Mouse (Mus musculus): ENCODE measurements around the gene Mybph. TPM values are rescaled to one million over a fixed set of nuclear protein-coding genes. Genes with fewer than 3 reads are reported as not detected.

Gene Mybph
- polyA plus RNA-seq, 1 experiment from 2014 or later, result 3.5 TPM

DNA sequence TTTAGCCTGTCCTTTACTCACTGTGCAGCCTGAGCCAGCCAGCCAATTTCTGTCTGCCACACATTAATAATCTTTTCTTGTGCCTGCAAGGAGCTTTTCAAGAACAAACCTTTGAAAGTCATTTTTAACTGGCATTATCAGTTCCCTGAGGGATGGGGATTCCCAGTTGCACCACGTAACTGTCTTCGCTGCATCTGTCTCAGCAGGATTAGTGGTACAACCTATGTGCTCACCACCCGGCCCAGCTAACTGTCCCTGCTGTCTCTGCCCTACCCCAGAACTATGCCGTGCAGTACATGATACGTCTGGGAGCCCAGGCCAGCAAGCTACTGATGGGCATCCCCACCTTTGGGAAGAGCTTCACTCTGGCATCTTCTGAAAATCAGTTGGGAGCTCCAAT lies 5.0 kb upstream of the Mybph start:
- Histone ChIP-seq H3K27ac (replicated peaks) (no peak overlapping the region), H3K4me3 (replicated peaks) (no peak overlapping the region), H3K4me2 (no peak overlapping the region), H3K27me3 (peaks cover 22% of the 10 kb centered on the region), H3K36me3 (replicated peaks) (no peaks in the 10 kb centered on the region), H3K4me1 (replicated peaks) (no peaks in the 10 kb centered on the region), H3K9me3 (replicated peaks) (no peaks in the 10 kb centered on the region), H3K9ac (no peak overlapping the region)
- no peak for ATAC-seq (ENCODE audit: insufficient read depth)
- WGBS (ENCODE audit: insufficient replicate concordance), result 59% methylated on average over 5 of the region's 5 CpGs

DNA sequence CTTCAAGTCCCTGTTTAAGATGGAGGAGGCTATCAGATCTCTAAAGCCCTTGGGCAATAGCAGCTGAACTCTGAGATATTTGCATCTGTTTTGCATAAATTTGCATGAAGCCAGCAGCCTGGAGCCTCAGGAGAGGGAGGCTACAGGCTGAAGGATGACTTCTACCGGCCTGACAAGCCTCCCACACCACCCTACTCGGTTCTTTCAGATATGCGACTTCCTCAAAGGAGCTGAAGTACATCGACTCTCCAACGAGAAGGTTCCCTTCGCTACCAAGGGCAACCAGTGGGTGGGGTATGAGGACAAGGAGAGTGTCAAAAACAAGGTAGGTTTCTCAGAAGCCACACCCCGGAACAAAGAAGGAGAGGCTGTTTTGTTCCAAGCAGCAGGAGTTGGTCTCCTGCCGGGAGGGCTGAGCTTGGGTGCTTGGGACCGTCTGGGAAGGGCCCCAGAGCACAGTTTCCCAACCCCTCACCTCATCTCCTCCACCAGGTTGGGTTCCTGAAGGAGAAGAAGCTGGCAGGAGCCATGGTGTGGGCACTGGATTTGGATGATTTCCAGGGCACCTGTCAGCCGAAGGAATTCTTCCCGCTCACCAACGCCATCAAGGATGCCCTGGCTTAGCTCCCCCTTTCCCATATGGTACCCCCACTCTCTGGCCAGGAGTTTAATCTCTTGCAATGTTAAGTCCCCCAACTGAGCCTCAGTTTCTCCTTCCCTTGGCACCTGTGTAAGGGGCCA lies 4.1 kb upstream of the Mybph start:
- no peak for ATAC-seq (ENCODE audit: insufficient read depth)
- H3K4me1 ChIP-seq (replicated peaks), result no peaks in the 10 kb centered on the region
- peak overlapping the region; percentile 13; the same call in 1 of the 2 replicates for H3K4me2 ChIP-seq
- no peak overlapping the region for H3K9ac ChIP-seq
- no peaks in the 10 kb centered on the region for H3K36me3 ChIP-seq (replicated peaks)
- no peaks in the 10 kb centered on the region for H3K9me3 ChIP-seq (replicated peaks)
- 17% methylated on average over 12 of the region's 12 CpGs for WGBS (ENCODE audit: insufficient replicate concordance)
- no peak overlapping the region for H3K4me3 ChIP-seq (replicated peaks)
- peaks cover 22% of the 10 kb centered on the region for H3K27me3 ChIP-seq
- no peak overlapping the region for H3K27ac ChIP-seq (replicated peaks)

DNA sequence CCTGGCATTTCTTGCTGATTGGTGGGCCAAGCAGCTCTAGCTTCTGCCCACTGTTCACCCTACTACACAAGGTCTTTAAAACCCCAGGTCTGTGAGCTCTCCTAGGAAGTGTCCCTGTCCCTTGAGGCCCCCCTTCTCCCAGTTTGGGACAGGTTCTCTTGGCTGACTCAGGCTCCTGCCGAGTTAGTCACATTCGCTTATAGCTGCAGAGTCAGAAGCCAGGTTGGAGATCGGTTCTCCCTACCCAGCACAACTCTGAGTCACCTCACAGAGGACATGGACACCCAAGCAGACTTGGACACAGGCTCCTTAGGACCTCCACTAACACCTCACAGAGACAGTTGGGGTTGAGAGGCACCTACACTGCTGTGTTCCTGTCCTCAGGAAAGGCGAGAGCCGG lies 2.1 kb upstream of the Mybph start:
- Histone ChIP-seq H3K4me1 (replicated peaks) (peaks cover 4% of the 10 kb centered on the region), H3K4me3 (replicated peaks) (no peak overlapping the region), H3K9me3 (replicated peaks) (no peaks in the 10 kb centered on the region), H3K27me3 (peaks cover 22% of the 10 kb centered on the region), H3K4me2 (no peak overlapping the region), H3K27ac (replicated peaks) (no peak overlapping the region), H3K9ac (no peak overlapping the region), H3K36me3 (replicated peaks) (no peaks in the 10 kb centered on the region)
- WGBS (ENCODE audit: insufficient replicate concordance), result 75% methylated on average over 5 of the region's 5 CpGs
- ATAC-seq (ENCODE audit: insufficient read depth), result no peak

DNA sequence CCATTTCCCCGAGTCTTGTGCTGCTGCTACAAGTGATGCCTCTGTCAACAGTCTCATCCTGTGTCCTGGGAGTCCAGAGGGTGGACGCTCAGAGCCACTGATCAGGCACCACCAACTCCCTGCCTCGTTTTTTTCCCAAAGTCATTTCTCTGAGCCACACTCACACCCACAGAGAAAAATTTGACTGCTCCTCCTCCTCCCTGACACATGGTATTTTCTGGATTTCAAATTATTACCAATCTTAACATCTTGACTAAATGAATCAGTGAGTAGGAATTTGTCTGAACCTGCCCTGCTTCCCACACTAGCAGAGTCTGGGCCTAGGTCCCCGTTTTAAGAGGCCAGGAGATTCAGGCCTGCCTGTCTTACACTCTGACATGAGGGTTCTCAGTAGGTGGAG lies 1.2 kb upstream of the Mybph start:
- WGBS (ENCODE audit: insufficient replicate concordance), result 36% methylated on average over 4 of the region's 4 CpGs
- Histone ChIP-seq H3K4me2 (no peak overlapping the region), H3K27ac (replicated peaks) (no peak overlapping the region)

DNA sequence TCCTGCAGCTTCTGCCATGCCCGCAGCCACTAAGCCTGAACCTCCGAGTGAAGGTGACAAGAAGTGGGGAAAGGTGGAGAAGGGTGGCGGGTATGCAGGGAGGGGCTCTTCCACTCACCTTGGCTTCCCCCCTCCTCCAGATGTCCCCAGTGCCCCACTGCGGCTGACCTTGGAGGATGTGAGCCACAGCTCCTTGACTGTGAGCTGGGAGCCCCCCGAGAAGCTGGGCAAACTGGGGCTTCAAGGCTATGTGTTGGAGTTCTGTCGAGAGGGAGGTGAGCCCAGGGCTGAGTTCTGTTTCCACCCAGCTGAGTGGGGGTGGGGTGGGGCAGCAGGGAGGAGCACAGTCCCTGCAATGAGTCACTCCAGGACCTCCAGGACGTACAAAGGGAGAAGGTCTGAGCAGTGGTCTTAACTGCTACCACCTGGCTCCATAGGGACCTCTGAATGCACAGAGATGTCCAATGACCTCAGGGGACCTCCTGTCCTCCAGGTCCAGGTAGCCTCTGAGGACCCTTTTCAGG lies 488 bp downstream of the Mybph start:
- WGBS (ENCODE audit: insufficient replicate concordance), result 55% methylated on average over 7 of the region's 7 CpGs
- H3K9me3 ChIP-seq (replicated peaks), result no peaks in the 10 kb centered on the region
- ATAC-seq (ENCODE audit: insufficient read depth), result no peak

More for the DNA sequence above, 1.2 kb upstream of the Mybph start:
- no peak for ATAC-seq (ENCODE audit: insufficient read depth)
- Histone ChIP-seq H3K4me3 (replicated peaks) (no peak overlapping the region), H3K4me1 (replicated peaks) (peaks cover 4% of the 10 kb centered on the region), H3K9me3 (replicated peaks) (no peaks in the 10 kb centered on the region), H3K27me3 (peaks cover 22% of the 10 kb centered on the region), H3K9ac (no peak overlapping the region), H3K36me3 (replicated peaks) (no peaks in the 10 kb centered on the region)

DNA sequence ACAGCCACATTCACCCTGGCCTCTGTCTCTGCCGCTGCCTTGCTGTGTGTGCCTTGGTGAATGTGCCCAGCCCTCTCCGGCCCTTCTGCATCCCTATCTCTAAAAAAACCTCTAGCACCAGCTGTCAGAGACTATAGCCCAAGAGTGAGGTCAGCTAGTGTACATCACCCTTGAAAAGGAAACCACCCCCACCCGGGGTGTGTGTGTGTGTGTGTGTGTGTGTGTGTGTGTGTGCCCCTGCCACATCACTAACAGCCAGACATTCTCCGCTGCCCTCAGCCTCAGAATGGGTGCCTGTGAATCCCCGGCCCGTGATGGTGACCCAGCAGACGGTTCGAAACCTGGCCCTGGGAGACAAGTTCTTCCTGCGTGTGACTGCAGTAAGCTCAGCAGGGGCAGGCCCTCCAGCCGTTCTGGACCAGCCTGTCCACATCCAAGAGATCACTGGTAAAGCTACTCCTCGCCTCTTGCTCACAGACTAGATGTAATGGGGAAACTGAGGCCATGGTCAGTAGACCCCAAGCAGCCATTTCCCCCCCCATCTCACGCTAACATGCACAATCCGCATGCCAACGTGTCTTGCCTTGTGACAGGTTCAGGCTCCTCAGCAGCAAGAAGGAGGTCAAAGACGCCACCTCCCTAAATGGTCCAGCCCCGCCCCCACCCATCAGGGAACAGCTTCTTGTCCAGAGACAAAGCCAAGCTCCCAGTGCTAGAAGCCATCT lies 1.2 kb downstream of the Mybph start:
- no peak overlapping the region for H3K4me3 ChIP-seq (replicated peaks)
- no peaks in the 10 kb centered on the region for H3K9me3 ChIP-seq (replicated peaks)
- no peak for ATAC-seq (ENCODE audit: insufficient read depth)
- H3K27me3 ChIP-seq, result peaks cover 8% of the 10 kb centered on the region; the same call in 1 of the 2 replicates
- H3K36me3 ChIP-seq (replicated peaks), result no peaks in the 10 kb centered on the region
- no peak overlapping the region for H3K9ac ChIP-seq
- WGBS (ENCODE audit: insufficient replicate concordance), result 68% methylated on average over 16 of the region's 16 CpGs
- peaks cover 4% of the 10 kb centered on the region for H3K4me1 ChIP-seq (replicated peaks)
- no peak overlapping the region for H3K4me2 ChIP-seq
- no peak overlapping the region for H3K27ac ChIP-seq (replicated peaks)

More for the DNA sequence above, 488 bp downstream of the Mybph start:
- Histone ChIP-seq H3K27ac (replicated peaks) (no peak overlapping the region), H3K4me1 (replicated peaks) (peaks cover 4% of the 10 kb centered on the region), H3K27me3 (peaks cover 15% of the 10 kb centered on the region; the same call in 1 of the 2 replicates), H3K36me3 (replicated peaks) (no peaks in the 10 kb centered on the region), H3K4me3 (replicated peaks) (no peak overlapping the region), H3K9ac (no peak overlapping the region), H3K4me2 (no peak overlapping the region)

DNA sequence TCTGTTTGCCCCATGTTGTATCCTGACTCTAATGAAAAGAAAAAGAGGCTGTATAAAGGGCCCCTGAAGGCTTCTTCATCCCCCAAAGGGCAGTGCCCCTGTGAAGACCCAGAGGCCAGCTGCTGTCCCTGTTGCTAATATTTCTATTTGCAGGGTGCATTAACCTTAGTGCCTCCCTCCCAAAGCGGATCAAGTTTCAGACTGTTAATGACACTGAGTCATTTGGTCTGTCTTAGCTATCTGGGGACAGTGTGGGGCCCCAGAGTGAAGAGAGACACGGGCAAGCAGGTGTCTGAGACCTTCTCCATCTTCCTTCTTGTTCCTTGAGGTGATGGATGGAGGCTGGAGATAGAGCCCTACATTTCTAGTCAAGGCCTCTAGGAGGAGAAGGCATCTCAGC lies 1.9 kb downstream of the Mybph start:
- Histone ChIP-seq H3K36me3 (replicated peaks) (no peaks in the 10 kb centered on the region), H3K27ac (replicated peaks) (no peak overlapping the region), H3K4me2 (no peak overlapping the region), H3K9ac (no peak overlapping the region), H3K4me3 (replicated peaks) (no peak overlapping the region), H3K9me3 (replicated peaks) (no peaks in the 10 kb centered on the region), H3K27me3 (peaks cover 6% of the 10 kb centered on the region; the same call in 1 of the 2 replicates), H3K4me1 (replicated peaks) (peaks cover 4% of the 10 kb centered on the region)
- ATAC-seq (ENCODE audit: insufficient read depth), result no peak
- 33% methylated on average over 2 of the region's 2 CpGs for WGBS (ENCODE audit: insufficient replicate concordance)

DNA sequence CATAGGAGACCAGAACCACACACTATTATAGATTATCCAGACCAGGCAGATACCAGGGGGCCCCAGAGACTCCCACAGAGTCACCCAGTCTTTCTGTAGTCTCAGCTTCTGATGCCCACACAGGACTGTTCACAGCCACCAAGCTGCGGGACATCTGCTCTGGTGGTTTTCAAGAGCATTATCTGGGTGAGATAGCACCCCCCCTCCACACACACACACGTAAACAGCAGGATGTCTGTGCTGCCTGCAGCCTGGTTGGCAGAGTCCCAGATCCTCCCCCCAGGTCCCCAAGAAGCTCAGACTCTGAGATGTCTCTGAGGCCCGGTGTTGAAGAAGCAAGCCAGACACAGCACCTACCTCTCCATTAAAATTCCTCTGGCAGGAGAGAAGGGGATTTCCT lies 2.3 kb downstream of the Mybph start:
- H3K27me3 ChIP-seq, result peaks cover 6% of the 10 kb centered on the region; the same call in 1 of the 2 replicates
- H3K36me3 ChIP-seq (replicated peaks), result no peaks in the 10 kb centered on the region
- H3K27ac ChIP-seq (replicated peaks), result no peak overlapping the region
- H3K4me1 ChIP-seq (replicated peaks), result peaks cover 4% of the 10 kb centered on the region
- 4% methylated on average over 3 of the region's 3 CpGs for WGBS (ENCODE audit: insufficient replicate concordance)
- H3K9me3 ChIP-seq (replicated peaks), result no peaks in the 10 kb centered on the region
- H3K9ac ChIP-seq, result no peak overlapping the region
- H3K4me3 ChIP-seq (replicated peaks), result no peak overlapping the region
- no peak overlapping the region for H3K4me2 ChIP-seq
- no peak for ATAC-seq (ENCODE audit: insufficient read depth)

DNA sequence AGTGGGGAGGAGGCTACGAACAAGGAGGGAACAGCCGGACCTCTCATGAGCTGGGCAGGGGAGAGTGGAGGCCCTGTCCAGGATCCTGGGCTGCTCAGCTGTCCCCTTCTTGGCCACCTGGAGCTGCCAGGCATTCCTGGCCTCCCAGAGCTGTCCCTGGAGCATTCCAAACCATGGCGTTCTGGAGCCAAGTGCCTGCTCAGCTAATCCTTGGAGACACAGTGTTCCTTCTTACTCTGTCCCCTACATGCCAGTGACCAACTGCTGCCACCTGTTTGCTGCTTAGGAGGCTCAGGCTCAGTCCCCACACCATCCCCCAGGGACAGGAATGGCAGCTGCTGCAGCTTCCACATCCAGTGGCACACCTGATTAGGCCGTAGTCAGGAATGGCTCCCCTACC lies 2.7 kb downstream of the Mybph start:
- H3K4me2 ChIP-seq, result no peak overlapping the region
- WGBS (ENCODE audit: insufficient replicate concordance), result 66% methylated on average over 4 of the region's 4 CpGs
- peaks cover 4% of the 10 kb centered on the region for H3K4me1 ChIP-seq (replicated peaks)
- H3K4me3 ChIP-seq (replicated peaks), result no peak overlapping the region
- ATAC-seq (ENCODE audit: insufficient read depth), result no peak
- H3K9me3 ChIP-seq (replicated peaks), result no peaks in the 10 kb centered on the region
- peaks cover 6% of the 10 kb centered on the region; the same call in 1 of the 2 replicates for H3K27me3 ChIP-seq
- no peak overlapping the region for H3K9ac ChIP-seq
- no peak overlapping the region for H3K27ac ChIP-seq (replicated peaks)
- H3K36me3 ChIP-seq (replicated peaks), result no peaks in the 10 kb centered on the region

DNA sequence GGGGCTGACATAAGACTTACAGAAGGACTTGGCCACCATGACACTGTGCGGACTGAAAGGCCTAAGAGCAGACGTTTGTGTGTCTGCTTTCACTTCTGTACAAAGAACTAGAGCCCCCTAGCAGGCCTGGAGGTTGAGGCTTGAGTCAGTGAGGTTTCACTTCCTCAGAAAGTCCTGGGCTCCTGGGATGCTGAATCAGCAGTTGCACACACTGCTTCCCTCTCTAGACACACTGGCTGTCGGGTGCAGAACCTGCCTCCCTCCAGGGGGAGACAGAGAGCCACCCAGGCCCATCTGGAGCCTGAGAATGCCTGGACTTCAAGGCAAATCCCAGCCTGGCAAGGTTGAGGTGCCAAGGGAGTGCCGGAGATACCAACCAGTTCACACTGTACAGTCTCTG lies 3.1 kb downstream of the Mybph start:
- H3K27me3 ChIP-seq, result peaks cover 3% of the 10 kb centered on the region; the same call in 1 of the 2 replicates
- H3K4me1 ChIP-seq (replicated peaks), result peaks cover 4% of the 10 kb centered on the region
- no peak overlapping the region for H3K4me3 ChIP-seq (replicated peaks)
- H3K4me2 ChIP-seq, result no peak overlapping the region
- H3K36me3 ChIP-seq (replicated peaks), result no peaks in the 10 kb centered on the region
- no peak for ATAC-seq (ENCODE audit: insufficient read depth)
- H3K27ac ChIP-seq (replicated peaks), result no peak overlapping the region
- H3K9ac ChIP-seq, result no peak overlapping the region
- H3K9me3 ChIP-seq (replicated peaks), result no peaks in the 10 kb centered on the region
- WGBS (ENCODE audit: insufficient replicate concordance), result 28% methylated on average over 4 of the region's 4 CpGs

DNA sequence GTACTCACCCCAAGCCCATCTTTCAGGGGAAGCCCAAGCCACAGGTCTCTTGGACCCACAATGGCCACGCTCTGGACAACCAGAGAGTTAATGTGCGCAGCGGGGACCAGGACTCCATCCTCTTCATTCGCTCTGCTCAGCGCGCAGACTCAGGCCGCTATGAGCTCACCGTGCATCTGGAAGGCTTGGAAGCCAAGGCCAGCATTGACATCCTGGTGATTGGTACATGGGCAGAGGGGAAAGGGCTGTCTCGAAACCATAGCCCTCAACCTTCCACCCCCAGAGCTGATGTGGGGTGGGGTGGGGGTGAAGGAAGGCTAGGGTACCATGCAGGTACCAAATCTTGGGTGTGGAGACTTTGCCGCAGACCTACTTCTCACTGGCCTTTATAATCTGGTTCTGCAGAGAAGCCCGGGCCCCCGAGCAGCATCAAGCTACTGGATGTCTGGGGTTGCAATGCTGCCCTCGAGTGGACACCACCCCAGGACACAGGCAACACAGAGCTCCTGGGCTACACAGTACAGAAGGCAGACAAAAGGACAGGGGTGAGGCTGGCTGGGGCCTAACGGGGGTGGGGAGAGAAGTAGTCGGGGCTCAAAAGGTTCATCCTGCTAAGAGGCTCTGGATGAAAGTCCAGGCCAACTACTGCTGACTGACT lies 4.2 kb downstream of the Mybph start:
- Histone ChIP-seq H3K9ac (no peak overlapping the region), H3K27ac (replicated peaks) (no peak overlapping the region), H3K9me3 (replicated peaks) (no peaks in the 10 kb centered on the region), H3K36me3 (replicated peaks) (no peaks in the 10 kb centered on the region), H3K4me1 (replicated peaks) (peaks cover 4% of the 10 kb centered on the region), H3K27me3 (no peaks in the 10 kb centered on the region), H3K4me3 (replicated peaks) (no peak overlapping the region), H3K4me2 (no peak overlapping the region)
- 75% methylated on average over 15 of the region's 15 CpGs for WGBS (ENCODE audit: insufficient replicate concordance)
- no peak for ATAC-seq (ENCODE audit: insufficient read depth)
